Mouse (Mus musculus) cerebellum, postnatal 25 days (tissue): ENCODE results near the gene Nap1l1.
"Not testable (repeated sequence)": the region's sequence is repeated elsewhere in the genome, so short reads cannot be mapped to it uniquely, and the experiment has no call there.

ENCODE experiments used
- DNase-seq, 2 experiments: peaks; one replicate each; pipeline ENCODE4 v3.0.0; 2021; ENCODE audit warnings: mixed read lengths in 2 of 2

Gene Nap1l1

GRCm38 (mm10) chr10:111472686-111473510, at the start of gene Nap1l1:
TSS of gene Nap1l1 (plus strand) at chr10:111473223.
- DNase-seq = peak; percentile 98

- DNase-seq = no peak
Measured at GRCm38 (mm10) chr10:111426491-111426890, 46.5 kb upstream of the Nap1l1 start.

GRCm38 (mm10) chr10:111433502-111433901, 39.5 kb upstream of the Nap1l1 start:
- no peak for DNase-seq

GRCm38 (mm10) chr10:111441034-111441440, 32.0 kb upstream of the Nap1l1 start:
- DNase-seq = no peak

- DNase-seq = no peak
Measured at GRCm38 (mm10) chr10:111444199-111444598, 28.8 kb upstream of the Nap1l1 start.

- no peak for DNase-seq
Measured at GRCm38 (mm10) chr10:111445939-111446671, 26.9 kb upstream of the Nap1l1 start.

GRCm38 (mm10) chr10:111446672-111447008, 26.4 kb upstream of the Nap1l1 start:
- not testable (repeated sequence) for DNase-seq

GRCm38 (mm10) chr10:111449662-111450061, 23.4 kb upstream of the Nap1l1 start:
- DNase-seq = not testable (repeated sequence)

- DNase-seq = no peak
Measured at GRCm38 (mm10) chr10:111451683-111452322, 21.2 kb upstream of the Nap1l1 start.

- DNase-seq = no peak
Measured at GRCm38 (mm10) chr10:111452426-111452825, 20.6 kb upstream of the Nap1l1 start.

GRCm38 (mm10) chr10:111454698-111455308, 18.2 kb upstream of the Nap1l1 start:
- no peak for DNase-seq

- no peak for DNase-seq
Measured at GRCm38 (mm10) chr10:111458088-111458487, 14.9 kb upstream of the Nap1l1 start.

- DNase-seq = peak in 1 of 2 experiments; percentile 43
Measured at GRCm38 (mm10) chr10:111459040-111459439, 14.0 kb upstream of the Nap1l1 start.

- no peak for DNase-seq
Measured at GRCm38 (mm10) chr10:111459874-111460273, 13.1 kb upstream of the Nap1l1 start.

GRCm38 (mm10) chr10:111460381-111460780, 12.6 kb upstream of the Nap1l1 start:
- no peak for DNase-seq

GRCm38 (mm10) chr10:111464833-111465232, 8.2 kb upstream of the Nap1l1 start:
- no peak for DNase-seq

GRCm38 (mm10) chr10:111465409-111465808, 7.6 kb upstream of the Nap1l1 start:
- no peak for DNase-seq

- no peak for DNase-seq
Measured at GRCm38 (mm10) chr10:111471166-111471565, 1.9 kb upstream of the Nap1l1 start.

GRCm38 (mm10) chr10:111473511-111474371, 718 bp downstream of the Nap1l1 start:
- DNase-seq = peak; percentile 36 to 38

- DNase-seq = no peak
Measured at GRCm38 (mm10) chr10:111476301-111476700, 3.3 kb downstream of the Nap1l1 start.

GRCm38 (mm10) chr10:111476989-111477510, 4.0 kb downstream of the Nap1l1 start:
- no peak for DNase-seq

GRCm38 (mm10) chr10:111479599-111479998, 6.6 kb downstream of the Nap1l1 start:
- no peak for DNase-seq
